Mouse (Mus musculus): ENCODE measurements around the gene Dock6. TPM values are rescaled to one million over a fixed set of nuclear protein-coding genes. Genes with fewer than 3 reads are reported as not detected.
A peak's percentile ranks its signal among the peaks of the same experiment; 100 is the strongest.

Dock6 gene
- total and polyA plus RNA-seq, 2 experiments from 2014 or later = 8.3 to 15.2 TPM

DNA sequence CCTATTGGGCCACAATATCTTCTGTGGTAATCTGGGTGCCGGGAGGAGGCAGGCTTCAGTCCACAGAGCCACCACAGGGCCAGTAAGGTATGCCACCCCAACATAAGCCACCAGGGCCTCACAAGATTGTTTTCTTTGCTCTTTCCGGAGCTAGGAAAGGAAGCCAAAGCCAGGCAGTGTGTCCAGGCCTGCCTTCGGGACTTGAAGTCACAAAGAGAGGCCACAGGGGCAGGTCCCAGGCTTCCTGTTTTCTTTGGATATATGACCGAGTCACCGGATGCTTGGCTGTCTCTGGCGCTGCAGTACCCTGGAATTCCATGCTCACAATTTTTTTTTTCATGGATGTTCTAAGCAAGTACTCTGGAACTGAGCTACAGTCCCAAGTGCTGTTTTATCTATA is 5.6 kb upstream of the Dock6 start:
- WGBS = 83% methylated on average over 6 of the region's 6 CpGs
- Histone ChIP-seq H3K9ac (no peak overlapping the region), H3K9me3 (ENCODE audit: low read length) (no peaks in the 10 kb centered on the region), H3K4me2 (ENCODE audit: low read depth) (no peak overlapping the region), H3K27me3 (ENCODE audit: insufficient read depth, low read length) (no peaks in the 10 kb centered on the region), H3K4me1 (ENCODE audit: insufficient read depth) (no peaks in the 10 kb centered on the region), H3K4me3 (ENCODE audit: low read depth, low read length) (no peak overlapping the region), H3K36me3 (ENCODE audit: insufficient read depth) (no peaks in the 10 kb centered on the region), H3K27ac (ENCODE audit: low read depth, low read length) (no peak overlapping the region)
- DNase-seq (no peak), ATAC-seq (no peak)
- no peak for TF ChIP-seq CTCF (IDR thresholded peaks at IDR 0.05; ENCODE audit: low read depth)

DNA sequence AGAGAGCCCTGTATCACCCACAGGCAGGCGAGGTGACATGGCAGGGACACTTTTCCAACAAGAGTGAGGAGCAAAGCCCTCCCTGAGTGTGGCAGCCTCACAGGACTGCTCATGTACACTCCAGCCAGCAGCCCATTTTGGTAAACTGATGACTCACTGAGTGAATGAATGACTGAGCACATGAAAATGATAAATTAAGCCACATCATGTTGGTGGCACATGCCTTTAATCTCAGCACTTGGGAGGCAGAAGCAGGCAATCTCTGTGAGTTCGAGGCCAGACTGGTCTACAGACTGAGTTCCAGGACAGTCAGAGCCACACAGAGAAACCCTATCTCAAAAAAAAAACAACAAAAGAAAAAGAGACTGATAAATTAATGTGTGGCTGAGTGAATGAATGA is 5.1 kb upstream of the Dock6 start:
- no peak for DNase-seq
- ATAC-seq = no peak
- Histone ChIP-seq H3K4me3 (ENCODE audit: low read depth, low read length) (no peak overlapping the region), H3K36me3 (ENCODE audit: insufficient read depth) (no peaks in the 10 kb centered on the region), H3K4me1 (ENCODE audit: insufficient read depth) (no peaks in the 10 kb centered on the region), H3K9ac (no peak overlapping the region), H3K27me3 (ENCODE audit: insufficient read depth, low read length) (no peaks in the 10 kb centered on the region), H3K4me2 (ENCODE audit: low read depth) (no peak overlapping the region), H3K9me3 (ENCODE audit: low read length) (no peaks in the 10 kb centered on the region), H3K27ac (ENCODE audit: low read depth, low read length) (no peak overlapping the region)
- 69% methylated on average over 2 of the region's 2 CpGs for WGBS
- no peak for TF ChIP-seq CTCF (IDR thresholded peaks at IDR 0.05; ENCODE audit: low read depth)

DNA sequence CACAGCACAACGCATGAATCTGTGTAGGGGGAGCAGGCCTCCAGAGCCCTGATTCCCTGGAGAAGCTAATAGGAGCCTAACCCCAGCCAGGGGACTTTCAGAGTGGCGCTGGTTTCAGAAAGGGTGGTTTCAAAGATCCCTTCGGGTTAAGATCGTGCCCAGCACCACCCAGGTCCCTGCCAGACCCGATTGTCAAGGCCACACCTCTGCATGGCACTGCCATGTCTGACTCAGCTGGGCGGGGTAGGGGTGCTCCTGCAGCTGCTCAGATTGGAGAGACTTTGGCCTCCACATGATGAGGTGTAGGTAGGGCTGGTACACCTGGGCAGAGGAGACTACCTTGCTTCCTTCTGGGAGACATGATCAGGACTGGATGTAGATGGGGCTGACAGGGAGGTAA is 2.5 kb upstream of the Dock6 start:
- H3K4me3 ChIP-seq (ENCODE audit: low read depth, low read length) = no peak overlapping the region
- TF ChIP-seq CTCF (IDR thresholded peaks at IDR 0.05; ENCODE audit: low read depth) = no peak
- no peak for ATAC-seq
- no peaks in the 10 kb centered on the region for H3K36me3 ChIP-seq (ENCODE audit: insufficient read depth)
- DNase-seq = no peak
- 87% methylated on average over 6 of the region's 6 CpGs for WGBS
- H3K9ac ChIP-seq = no peak overlapping the region
- no peak overlapping the region for H3K4me2 ChIP-seq (ENCODE audit: low read depth)
- no peaks in the 10 kb centered on the region for H3K9me3 ChIP-seq (ENCODE audit: low read length)
- no peaks in the 10 kb centered on the region for H3K27me3 ChIP-seq (ENCODE audit: insufficient read depth, low read length)
- no peak overlapping the region for H3K27ac ChIP-seq (ENCODE audit: low read depth, low read length)
- no peaks in the 10 kb centered on the region for H3K4me1 ChIP-seq (ENCODE audit: insufficient read depth)

DNA sequence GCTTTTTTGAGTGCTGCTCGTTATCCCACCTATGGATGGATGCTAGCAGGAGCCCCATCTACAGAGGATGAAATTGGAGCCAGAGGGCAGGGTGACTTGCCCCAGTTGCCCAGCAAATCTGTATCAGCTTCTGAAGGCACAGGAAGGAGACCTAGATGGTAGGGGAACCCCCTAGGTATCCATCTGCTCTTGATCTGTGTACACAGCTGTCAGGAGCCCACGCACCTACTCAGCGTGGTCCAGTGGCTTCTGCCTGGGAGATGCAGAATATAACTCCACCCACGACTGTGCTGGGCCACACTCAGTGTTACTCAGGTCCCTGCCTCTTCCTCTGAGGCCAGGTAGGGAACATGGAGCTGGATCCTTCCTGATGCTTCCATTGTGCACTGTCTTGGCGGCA is 1.5 kb upstream of the Dock6 start:
- no peak for ATAC-seq

DNA sequence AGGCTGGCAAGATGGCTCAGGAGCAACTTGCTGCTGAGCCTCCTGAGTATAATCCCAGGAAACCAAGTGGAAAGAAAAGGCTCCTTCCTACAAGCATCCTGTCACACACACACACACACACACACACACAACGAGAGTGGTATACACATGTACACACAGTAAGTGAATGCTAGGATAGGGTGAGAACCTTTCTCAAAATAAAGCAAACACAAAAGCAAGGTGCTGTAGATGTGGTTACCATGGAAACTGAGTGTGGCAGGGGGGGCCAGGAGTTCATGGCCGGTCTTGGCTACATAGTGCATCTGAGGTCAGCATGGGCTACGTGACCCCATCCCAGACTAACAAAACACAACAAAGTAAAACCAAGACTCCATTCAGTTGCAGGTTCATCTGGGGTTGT is 1.4 kb downstream of the Dock6 start:
- no peak for TF ChIP-seq CTCF (IDR thresholded peaks at IDR 0.05; ENCODE audit: low read depth)
- Histone ChIP-seq H3K4me1 (ENCODE audit: insufficient read depth) (no peaks in the 10 kb centered on the region), H3K9ac (no peak overlapping the region), H3K4me3 (ENCODE audit: low read depth, low read length) (no peak overlapping the region), H3K4me2 (ENCODE audit: low read depth) (no peak overlapping the region; the same call in 1 of the 2 replicates), H3K36me3 (ENCODE audit: insufficient read depth) (no peaks in the 10 kb centered on the region), H3K27ac (ENCODE audit: low read depth, low read length) (no peak overlapping the region), H3K27me3 (ENCODE audit: insufficient read depth, low read length) (no peaks in the 10 kb centered on the region), H3K9me3 (ENCODE audit: low read length) (no peaks in the 10 kb centered on the region)
- 65% methylated on average over 3 of the region's 3 CpGs for WGBS
- no peak for ATAC-seq
- no peak for DNase-seq

More for the DNA sequence above, 1.5 kb upstream of the Dock6 start:
- H3K9ac ChIP-seq = no peak overlapping the region
- no peak for TF ChIP-seq CTCF (IDR thresholded peaks at IDR 0.05; ENCODE audit: low read depth)
- no peaks in the 10 kb centered on the region for H3K9me3 ChIP-seq (ENCODE audit: low read length)
- H3K4me2 ChIP-seq (ENCODE audit: low read depth) = no peak overlapping the region
- H3K4me1 ChIP-seq (ENCODE audit: insufficient read depth) = no peaks in the 10 kb centered on the region
- H3K4me3 ChIP-seq (ENCODE audit: low read depth, low read length) = no peak overlapping the region
- no peaks in the 10 kb centered on the region for H3K27me3 ChIP-seq (ENCODE audit: insufficient read depth, low read length)
- no peak overlapping the region for H3K27ac ChIP-seq (ENCODE audit: low read depth, low read length)
- DNase-seq = no peak
- no peaks in the 10 kb centered on the region for H3K36me3 ChIP-seq (ENCODE audit: insufficient read depth)
- 83% methylated on average over 5 of the region's 5 CpGs for WGBS

DNA sequence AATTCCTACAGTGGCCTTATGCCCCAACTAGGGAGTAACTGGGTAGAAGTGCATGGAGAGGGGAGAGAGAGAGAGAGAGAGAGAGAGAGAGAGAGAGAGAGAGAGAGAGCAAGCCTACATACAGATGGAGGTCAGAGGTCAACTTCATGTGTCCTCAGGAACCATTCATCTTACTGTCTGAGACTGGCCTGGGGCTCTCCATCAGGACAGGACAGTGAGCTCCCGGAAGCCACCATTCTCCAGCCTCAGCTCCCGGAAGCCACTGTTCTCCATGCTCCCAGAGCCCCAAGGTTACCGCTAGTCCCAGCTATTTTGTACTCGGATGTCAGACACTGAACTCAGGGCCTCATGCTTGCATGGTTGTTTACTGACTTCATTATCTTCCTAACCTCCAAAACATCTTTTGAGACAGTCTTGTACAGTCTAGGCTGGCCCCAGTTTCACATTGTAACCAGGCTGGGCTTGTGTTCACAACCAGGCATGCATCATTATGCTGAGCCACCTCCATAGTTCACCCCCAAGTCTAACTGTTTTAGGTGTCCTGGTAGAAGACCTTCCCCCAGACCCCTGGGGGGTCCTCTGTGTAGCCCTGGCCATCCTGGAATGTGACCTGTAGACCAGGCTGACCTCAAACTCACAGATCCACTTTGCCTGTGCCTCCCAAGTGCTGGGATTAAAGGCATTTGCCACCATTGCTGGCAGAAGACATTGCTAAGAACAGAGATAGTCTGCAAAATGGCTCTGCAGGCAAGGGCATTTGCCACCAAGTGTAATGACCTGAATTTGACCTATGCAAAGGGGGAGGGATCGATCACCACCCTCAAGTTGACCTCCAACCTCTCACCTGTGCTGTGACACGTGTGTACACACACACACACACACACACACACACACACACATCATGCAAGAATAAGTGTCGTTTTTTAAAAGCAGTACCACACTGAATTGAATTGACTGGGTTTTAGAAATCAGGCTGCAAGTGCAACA is 2.5 kb downstream of the Dock6 start:
- Histone ChIP-seq H3K27me3 (ENCODE audit: insufficient read depth, low read length) (no peaks in the 10 kb centered on the region), H3K9me3 (ENCODE audit: low read length) (no peaks in the 10 kb centered on the region), H3K4me1 (ENCODE audit: insufficient read depth) (no peaks in the 10 kb centered on the region), H3K36me3 (ENCODE audit: insufficient read depth) (no peaks in the 10 kb centered on the region), H3K27ac (ENCODE audit: low read depth, low read length) (no peak overlapping the region), H3K4me3 (ENCODE audit: low read depth, low read length) (no peak overlapping the region), H3K4me2 (ENCODE audit: low read depth) (no peak overlapping the region; the same call in 1 of the 2 replicates), H3K9ac (no peak overlapping the region)
- TF ChIP-seq CTCF (IDR thresholded peaks at IDR 0.05; ENCODE audit: low read depth) = no peak
- DNase-seq (no peak), ATAC-seq (no peak)
- WGBS = 82% methylated on average over 7 of the region's 7 CpGs

DNA sequence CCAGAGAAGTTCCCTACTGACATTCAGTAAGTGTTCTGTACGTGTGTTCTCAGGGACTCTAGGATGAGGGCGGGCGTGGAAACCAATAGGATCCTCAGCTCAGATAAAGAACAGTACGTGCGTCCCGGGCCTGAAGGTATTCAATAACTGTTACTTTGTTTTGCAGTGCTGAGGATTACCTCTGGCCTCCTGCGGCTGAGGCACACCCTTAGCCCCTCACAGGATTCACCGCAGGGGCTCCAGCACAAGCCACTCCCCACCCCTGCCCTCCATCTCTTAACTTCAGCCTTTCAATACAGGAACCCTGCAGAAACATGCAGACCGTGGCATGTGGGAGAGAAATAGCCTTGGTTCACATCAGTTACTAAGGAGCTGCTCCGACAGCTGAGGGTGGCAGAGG is 4.5 kb downstream of the Dock6 start:
- H3K27me3 ChIP-seq (ENCODE audit: insufficient read depth, low read length) = no peaks in the 10 kb centered on the region
- H3K4me1 ChIP-seq (ENCODE audit: insufficient read depth) = no peaks in the 10 kb centered on the region
- no peaks in the 10 kb centered on the region for H3K36me3 ChIP-seq (ENCODE audit: insufficient read depth)
- 0 out of 2 replicates have a peak overlapping the region, but pooled peaks have one; percentile 29 for H3K27ac ChIP-seq (ENCODE audit: low read depth, low read length)
- TF ChIP-seq CTCF (IDR thresholded peaks at IDR 0.05; ENCODE audit: low read depth) = no peak
- H3K9me3 ChIP-seq (ENCODE audit: low read length) = no peaks in the 10 kb centered on the region
- WGBS = 26% methylated on average over 10 of the region's 10 CpGs
- DNase-seq = no peak
- ATAC-seq = no peak
- no peak overlapping the region for H3K4me2 ChIP-seq (ENCODE audit: low read depth)
- H3K4me3 ChIP-seq (ENCODE audit: low read depth, low read length) = no peak overlapping the region
- H3K9ac ChIP-seq = no peak overlapping the region

All from forebrain, postnatal 0 days (tissue).